ENCODE assay signal across 7 mouse cellular contexts in genomic region chr12:86801148-86802004, GRCm38 (mm10).
A peak's percentile ranks its signal among the peaks of the same experiment; 100 is the strongest.
DNase-seq lines count a peak whose midpoint lies in the region; ATAC-seq lines count a peak whose summit lies in the region.

No protein-coding gene starts in this region.

- H3K27ac ChIP-seq in embryonic facial prominence, embryonic 12.5 days, result peak overlapping the region; percentile 99
- peak overlapping the region; percentile 84 for H3K27ac ChIP-seq in intestine, embryonic 16.5 days (ENCODE audit: low read length)

- DNase-seq in adrenal gland, postnatal 14 days, result peak; percentile 99
- DNase-seq in gastrocnemius, postnatal 4 days (ENCODE audit: low spot score in 2 of 2), result peak; percentile 98
- peak; percentile 93 to 95 for DNase-seq in left cerebral cortex, postnatal 14 days (ENCODE audit: low spot score in 2 of 2)
- DNase-seq in right cerebral cortex, postnatal 14 days, result peak; percentile 93

- H3K4me3 ChIP-seq in embryonic facial prominence, embryonic 12.5 days, result peak overlapping the region; percentile 20
- H3K4me3 ChIP-seq in intestine, embryonic 16.5 days (ENCODE audit: low read length), result peak overlapping the region; percentile 13; the same call in 1 of the 2 replicates
- H3K4me3 ChIP-seq in megakaryocyte, embryonic 14.5 days (replicated peaks), result peak overlapping the region; percentile 88

- peak; percentile 67 for ATAC-seq in embryonic facial prominence, embryonic 12.5 days (ENCODE audit: insufficient number of reproducible peaks, insufficient read depth, low FRiP score, low TSS enrichment)
- peak; percentile 82 for ATAC-seq in intestine, embryonic 16.5 days

- H3K9ac ChIP-seq in embryonic facial prominence, embryonic 12.5 days, result peak overlapping the region; percentile 24; the same call in 1 of the 2 replicates
- peak overlapping the region; percentile 10 for H3K9ac ChIP-seq in intestine, embryonic 16.5 days (ENCODE audit: low read depth, low read length)

- H3K36me3 ChIP-seq in embryonic facial prominence, embryonic 12.5 days, result no peaks in the 10 kb centered on the region
- H3K36me3 ChIP-seq in intestine, embryonic 16.5 days (ENCODE audit: control insufficient read depth, insufficient read depth, low read length), result no peaks in the 10 kb centered on the region
- H3K36me3 ChIP-seq in megakaryocyte, embryonic 14.5 days (replicated peaks; ENCODE audit: low read length), result no peaks in the 10 kb centered on the region

- H3K4me2 ChIP-seq in embryonic facial prominence, embryonic 12.5 days (replicated peaks), result peak overlapping the region; percentile 47
- H3K4me2 ChIP-seq in intestine, embryonic 16.5 days (ENCODE audit: low read depth, low read length), result peak overlapping the region; percentile 23

- H3K9me3 ChIP-seq in embryonic facial prominence, embryonic 12.5 days, result no peaks in the 10 kb centered on the region
- H3K9me3 ChIP-seq in intestine, embryonic 16.5 days (ENCODE audit: control insufficient read depth, low read length), result no peaks in the 10 kb centered on the region
- no peaks in the 10 kb centered on the region for H3K9me3 ChIP-seq in megakaryocyte, embryonic 14.5 days

- WGBS in embryonic facial prominence, embryonic 12.5 days, result 2% methylated on average over 23 of the region's 23 CpGs
- 3% methylated on average over 23 of the region's 23 CpGs for WGBS in intestine, embryonic 16.5 days

- intact Hi-C loops in left cerebral cortex, postnatal 14 days (cut with DNase I), result loop anchor here (2.0 kb wide), 1 partner anchor 81 kb away; no protein-coding TSS in a partner anchor

- H3K27me3 ChIP-seq in embryonic facial prominence, embryonic 12.5 days, result no peaks in the 10 kb centered on the region
- no peaks in the 10 kb centered on the region for H3K27me3 ChIP-seq in intestine, embryonic 16.5 days (replicated peaks; ENCODE audit: control insufficient read depth, insufficient read depth, low read length)
- no peaks in the 10 kb centered on the region for H3K27me3 ChIP-seq in megakaryocyte, embryonic 14.5 days (replicated peaks)

- H3K4me1 ChIP-seq in embryonic facial prominence, embryonic 12.5 days, result peaks cover 72% of the 10 kb centered on the region
- peaks cover 59% of the 10 kb centered on the region for H3K4me1 ChIP-seq in intestine, embryonic 16.5 days (ENCODE audit: control insufficient read depth, insufficient read depth, low read length)
- H3K4me1 ChIP-seq in megakaryocyte, embryonic 14.5 days, result peaks cover 89% of the 10 kb centered on the region

Comparison
In these comparisons a context has a peak if more than half of its experiments do, and no peak if none do; other contexts are left out.
1. Peak in every context shown above with its lines: DNase-seq, ATAC-seq, H3K4me3 ChIP-seq and H3K27ac ChIP-seq.
2. H3K4me3 ChIP-seq: peak in every context shown above with its lines; median percentile 88 in megakaryocyte, embryonic 14.5 days; 20 in embryonic facial prominence, embryonic 12.5 days; 13 in intestine, embryonic 16.5 days.